Mouse (Mus musculus) kidney, embryonic 15.5 days (tissue): ENCODE results near the gene Caprin2. TPM values are rescaled to one million over a fixed set of nuclear protein-coding genes. Genes with fewer than 3 reads are reported as not detected.
"Not testable (repeated sequence)": the region's sequence is repeated elsewhere in the genome, so short reads cannot be mapped to it uniquely, and the experiment has no call there.

Experiments
- ATAC-seq: fragments of 200-750 bp; cut with Nextera tagmentation; replicated peaks from 2 replicates; pipeline ENCODE4 v1.8.0; 2017; ENCODE audit warnings: moderate TSS enrichment; ENCODE audit not compliant: low FRiP score
- H3K27ac ChIP-seq: fragments of 300-500 bp; sonication (generic); 2 replicates; pipeline ENCODE4 v1.5.1; 2015; ENCODE audit warnings: mild to moderate bottlenecking, inconsistent platforms
- H3K27me3 ChIP-seq: fragments of 300-500 bp; sonication (generic); 2 replicates; pipeline ENCODE4 v1.6.1; 2015; ENCODE audit warnings: inconsistent platforms
- H3K36me3 ChIP-seq: fragments of 300-500 bp; sonication (generic); 2 replicates; pipeline ENCODE4 v1.6.1; 2015; ENCODE audit warnings: inconsistent platforms
- H3K4me1 ChIP-seq: fragments of 300-500 bp; sonication (generic); 2 replicates; pipeline ENCODE4 v1.6.1; 2015; ENCODE audit warnings: inconsistent platforms
- H3K4me2 ChIP-seq: fragments of 300-500 bp; sonication (generic); 2 replicates; pipeline ENCODE4 v1.6.1; 2015; ENCODE audit warnings: moderate library complexity, mild to moderate bottlenecking, inconsistent platforms
- H3K4me3 ChIP-seq: fragments of 300-500 bp; sonication (generic); replicated peaks from 2 replicates; pipeline ENCODE4 v1.5.1; 2015; ENCODE audit warnings: mild to moderate bottlenecking, inconsistent platforms
- H3K9ac ChIP-seq: fragments of 300-500 bp; sonication (generic); 2 replicates; pipeline ENCODE4 v1.6.1; 2015; ENCODE audit warnings: mild to moderate bottlenecking, inconsistent platforms
- H3K9me3 ChIP-seq: fragments of 300-500 bp; sonication (generic); replicated peaks from 2 replicates; pipeline ENCODE4 v1.6.1; 2016; ENCODE audit warnings: inconsistent platforms
- WGBS: fragments of 180-500 bp; shearing (Covaris S2); methylation state at CpG from one replicate; pipeline ENCODE4 v1.1.7; 2015; ENCODE audit warnings: mixed read lengths; 5-methylcytosine and 5-hydroxymethylcytosine counted together
- polyA plus RNA-seq: library from polyadenylated mRNA; unstranded; fragments of >200 nt; fragmentation: Nextera tagmentation; extraction: Ambion mirVana; gene quantifications from 2 replicates; pipeline ENCODE4 v1.2.1, GENCODE M21; 2015

Caprin2 gene
- polyA plus RNA-seq, 1 experiment from 2014 or later, result 19.5 TPM

DNA sequence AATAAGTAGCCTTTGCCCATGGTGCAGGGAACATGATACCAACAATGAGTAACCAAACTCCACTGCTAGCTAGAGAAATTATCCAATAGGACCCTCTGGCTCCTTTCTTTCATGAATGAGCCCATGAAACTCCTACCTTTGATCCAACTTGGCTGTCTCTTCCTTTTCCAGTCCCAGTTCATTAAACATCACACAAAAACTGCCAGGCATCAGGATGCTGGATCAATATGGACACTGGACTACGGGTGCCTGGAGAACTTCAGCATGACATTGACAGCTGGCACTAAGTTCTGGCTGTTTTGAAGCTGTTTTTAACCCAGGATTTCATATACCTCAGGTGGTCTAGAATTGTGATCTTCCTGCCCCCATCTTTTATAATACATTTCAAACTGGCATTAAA is 21.6 kb upstream of the Caprin2 start:
- H3K36me3 ChIP-seq, result peaks cover 23% of the 10 kb centered on the region
- WGBS, result 49% methylated on average over 1 of the region's 1 CpGs
- no peak overlapping the region for H3K9ac ChIP-seq
- H3K9me3 ChIP-seq, result no peaks in the 10 kb centered on the region
- H3K4me1 ChIP-seq, result no peaks in the 10 kb centered on the region; the same call in 1 of the 2 replicates
- no peaks in the 10 kb centered on the region for H3K27me3 ChIP-seq
- 0 out of 2 replicates have a peak overlapping the region, but pooled peaks have one; percentile 22 for H3K27ac ChIP-seq
- H3K4me2 ChIP-seq, result no peak overlapping the region
- no peak for ATAC-seq
- no peak overlapping the region for H3K4me3 ChIP-seq

DNA sequence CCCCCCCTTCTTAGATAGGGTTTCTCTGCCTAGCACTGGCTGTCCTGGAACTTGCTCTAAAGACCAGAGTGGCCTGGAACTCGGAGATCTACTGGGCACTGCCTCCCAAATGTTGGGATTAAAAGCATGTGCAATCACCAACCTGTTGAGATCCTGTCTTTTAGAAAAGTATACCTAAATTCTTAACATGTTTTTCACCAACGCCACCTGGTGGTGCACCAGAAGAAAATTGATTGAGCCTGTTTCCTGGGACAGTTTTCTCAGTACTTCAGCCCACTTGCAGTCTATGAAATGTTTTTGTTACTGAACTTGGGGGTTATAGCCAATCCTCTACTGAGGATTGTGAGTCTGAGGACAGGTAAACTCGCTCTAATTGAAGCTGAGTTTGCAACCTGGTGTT is 20.8 kb upstream of the Caprin2 start:
- Histone ChIP-seq H3K9ac (no peak overlapping the region), H3K9me3 (no peaks in the 10 kb centered on the region), H3K4me2 (no peak overlapping the region), H3K27me3 (no peaks in the 10 kb centered on the region), H3K4me3 (no peak overlapping the region), H3K27ac (no peak overlapping the region), H3K4me1 (no peaks in the 10 kb centered on the region; the same call in 1 of the 2 replicates), H3K36me3 (peaks cover 23% of the 10 kb centered on the region)
- no peak for ATAC-seq
- 35% methylated on average over 3 of the region's 3 CpGs for WGBS

DNA sequence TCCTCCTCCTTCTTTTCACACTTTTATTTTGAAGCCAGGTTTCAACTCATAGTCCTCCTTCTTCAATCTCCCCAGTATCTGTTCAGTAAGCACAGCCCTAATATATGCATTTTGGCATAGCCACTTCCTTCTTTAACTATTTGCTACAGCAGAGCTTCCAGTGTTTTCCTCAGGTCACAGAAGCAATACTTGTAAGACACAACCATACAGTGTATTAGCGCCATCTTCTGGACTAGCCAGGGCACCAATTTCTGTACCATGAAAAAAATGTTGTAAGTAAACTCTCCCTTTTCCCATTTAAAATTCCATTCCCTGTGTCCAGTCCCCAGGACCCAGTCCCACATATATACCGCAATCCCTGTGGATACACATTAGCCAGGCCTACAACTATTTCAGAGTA is 17.9 kb upstream of the Caprin2 start:
- H3K36me3 ChIP-seq, result peaks cover 6% of the 10 kb centered on the region; the same call in 1 of the 2 replicates
- H3K9me3 ChIP-seq, result no peaks in the 10 kb centered on the region
- no peak overlapping the region for H3K4me2 ChIP-seq
- no peaks in the 10 kb centered on the region; the same call in 1 of the 2 replicates for H3K4me1 ChIP-seq
- 12% methylated on average over 2 of the region's 2 CpGs for WGBS
- H3K27ac ChIP-seq, result no peak overlapping the region
- ATAC-seq, result 0 out of 2 replicates have a peak, but pooled peaks have one; percentile 59
- H3K27me3 ChIP-seq, result no peaks in the 10 kb centered on the region
- no peak overlapping the region for H3K4me3 ChIP-seq
- no peak overlapping the region for H3K9ac ChIP-seq

- H3K9me3 ChIP-seq, H3K27me3 ChIP-seq, H3K4me1 ChIP-seq, H3K27ac ChIP-seq, H3K4me2 ChIP-seq, H3K9ac ChIP-seq, H3K36me3 ChIP-seq, ATAC-seq, H3K4me3 ChIP-seq: not testable (repeated sequence)
- WGBS, result 89% methylated on average over 8 of the region's 8 CpGs
Observed at GRCm38 (mm10) chr6:148911906-148912305, 15.9 kb upstream of the Caprin2 start.

- WGBS, result 93% methylated on average over 9 of the region's 9 CpGs
Observed at GRCm38 (mm10) chr6:148906958-148907357, 10.9 kb upstream of the Caprin2 start.

DNA sequence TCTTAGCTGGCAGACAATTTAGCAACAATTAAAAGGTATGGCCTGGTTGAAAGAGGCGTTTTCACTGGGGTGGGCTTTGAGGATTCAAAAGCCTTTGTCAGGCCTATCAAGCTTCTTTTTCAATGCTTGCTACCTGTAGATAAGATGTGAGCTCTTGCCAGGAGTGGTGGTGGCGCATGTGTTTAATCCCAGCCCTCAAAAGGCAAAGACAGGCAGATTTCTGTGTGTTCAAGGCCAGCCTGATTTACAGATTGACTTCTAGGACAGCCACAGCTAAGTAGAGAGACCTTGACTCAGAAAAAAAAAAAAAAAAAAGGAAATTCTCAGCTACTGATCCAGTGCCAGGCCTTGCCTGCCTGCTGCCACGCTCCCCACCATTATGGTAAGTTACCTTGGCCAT is 6.7 kb upstream of the Caprin2 start:
- ATAC-seq, result no peak
- no peaks in the 10 kb centered on the region for H3K4me1 ChIP-seq
- no peaks in the 10 kb centered on the region for H3K27me3 ChIP-seq
- WGBS, result 78% methylated on average over 3 of the region's 3 CpGs
- no peaks in the 10 kb centered on the region for H3K36me3 ChIP-seq
- no peak overlapping the region for H3K27ac ChIP-seq
- H3K9me3 ChIP-seq, result no peaks in the 10 kb centered on the region
- H3K4me2 ChIP-seq, result no peak overlapping the region
- no peak overlapping the region for H3K9ac ChIP-seq
- H3K4me3 ChIP-seq, result no peak overlapping the region

More at GRCm38 (mm10) chr6:148906958-148907357, 10.9 kb upstream of the Caprin2 start:
- Histone ChIP-seq H3K4me1 (no peaks in the 10 kb centered on the region), H3K27ac (no peak overlapping the region), H3K9me3 (no peaks in the 10 kb centered on the region), H3K27me3 (no peaks in the 10 kb centered on the region), H3K4me2 (no peak overlapping the region), H3K36me3 (no peaks in the 10 kb centered on the region), H3K4me3 (no peak overlapping the region), H3K9ac (no peak overlapping the region)
- no peak for ATAC-seq

- Histone ChIP-seq H3K9me3 (no peaks in the 10 kb centered on the region), H3K4me2 (peak overlapping the region; percentile 71), H3K27ac (peak overlapping the region; percentile 92), H3K36me3 (no peaks in the 10 kb centered on the region), H3K9ac (peak overlapping the region; percentile 74), H3K27me3 (no peaks in the 10 kb centered on the region), H3K4me3 (peak overlapping the region; percentile 85), H3K4me1 (peaks cover 11% of the 10 kb centered on the region)
- WGBS, result 52% methylated on average over 6 of the region's 6 CpGs
- peak; percentile 34 for ATAC-seq
Observed at GRCm38 (mm10) chr6:148896507-148896851, 442 bp upstream of the Caprin2 start.

DNA sequence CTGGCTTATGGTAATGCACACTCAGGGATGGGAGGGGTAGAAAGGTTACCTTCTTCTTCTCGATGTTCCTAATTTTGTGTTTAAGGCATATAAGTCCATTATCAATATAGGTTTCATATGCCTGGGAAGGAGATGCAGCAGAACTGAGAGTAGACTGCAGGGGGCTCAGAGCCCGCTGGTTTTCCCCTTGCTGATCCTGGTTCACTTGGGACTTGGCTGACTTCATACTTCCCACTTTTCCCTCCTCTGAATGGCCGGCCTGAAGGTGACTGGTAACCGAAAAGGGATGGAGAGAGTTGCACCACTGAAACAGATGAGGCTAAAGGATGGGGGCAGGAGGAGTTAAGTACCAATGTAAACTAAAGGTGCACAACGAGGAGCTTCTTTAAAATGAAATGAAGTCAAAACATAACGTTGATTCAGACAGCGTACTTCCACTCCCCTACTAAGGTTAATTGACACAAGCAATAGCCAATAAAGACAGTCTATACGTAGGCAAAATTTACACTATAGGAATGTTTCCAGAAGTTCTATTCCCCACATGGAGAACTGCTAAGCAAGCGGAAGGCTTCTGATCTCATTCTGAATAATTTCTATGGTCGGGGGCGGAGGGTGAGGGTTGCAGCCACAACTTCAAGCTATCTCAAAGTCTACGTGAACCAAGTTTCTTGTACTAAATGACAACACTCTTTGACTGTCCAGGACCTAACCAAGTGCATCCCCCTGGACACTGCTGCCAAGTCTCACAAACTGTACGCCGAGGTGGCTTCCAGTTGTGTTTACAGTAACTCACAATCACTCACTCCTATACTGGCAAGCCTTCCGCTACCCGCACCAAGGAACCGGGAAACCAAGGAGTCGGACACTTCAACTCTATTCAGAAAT is 907 bp downstream of the Caprin2 start:
- H3K9me3 ChIP-seq, result no peaks in the 10 kb centered on the region
- peak overlapping the region; percentile 85 for H3K4me3 ChIP-seq
- WGBS, result 13% methylated on average over 18 of the region's 18 CpGs
- H3K36me3 ChIP-seq, result no peaks in the 10 kb centered on the region
- H3K4me1 ChIP-seq, result peaks cover 11% of the 10 kb centered on the region
- peak overlapping the region; percentile 71 for H3K4me2 ChIP-seq
- ATAC-seq, result no peak; the same call in 1 of the 2 replicates
- H3K9ac ChIP-seq, result peak overlapping the region; percentile 74
- H3K27ac ChIP-seq, result peak overlapping the region; percentile 92
- no peaks in the 10 kb centered on the region for H3K27me3 ChIP-seq

DNA sequence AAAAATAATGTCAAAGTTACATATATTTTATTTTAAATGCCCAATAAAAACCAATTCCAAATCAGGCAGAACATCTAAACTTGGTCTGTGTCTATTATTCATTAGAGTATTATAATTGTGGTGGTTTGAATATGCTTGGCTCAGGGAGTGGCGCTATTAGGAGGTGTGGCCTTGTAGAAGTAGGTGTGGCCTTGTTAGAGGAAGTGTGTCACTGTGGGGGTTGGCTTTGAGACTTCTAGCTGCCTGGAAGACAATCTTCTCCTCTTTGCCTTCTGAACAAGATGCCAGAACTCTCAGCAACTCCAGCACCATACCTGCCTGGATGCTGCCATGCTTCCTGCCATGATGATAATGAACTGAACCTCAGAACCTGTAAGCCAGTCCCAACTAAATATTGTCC is 22.1 kb downstream of the Caprin2 start:
- no peak overlapping the region for H3K9ac ChIP-seq
- 0 out of 2 replicates have a peak, but pooled peaks cover 5% of the 10 kb centered on the region for H3K36me3 ChIP-seq
- H3K9me3 ChIP-seq, result no peaks in the 10 kb centered on the region
- no peaks in the 10 kb centered on the region for H3K27me3 ChIP-seq
- no peak overlapping the region for H3K4me3 ChIP-seq
- H3K4me1 ChIP-seq, result no peaks in the 10 kb centered on the region
- ATAC-seq, result no peak
- 92% methylated on average over 1 of the region's 1 CpGs for WGBS
- H3K4me2 ChIP-seq, result no peak overlapping the region
- H3K27ac ChIP-seq, result no peak overlapping the region

DNA sequence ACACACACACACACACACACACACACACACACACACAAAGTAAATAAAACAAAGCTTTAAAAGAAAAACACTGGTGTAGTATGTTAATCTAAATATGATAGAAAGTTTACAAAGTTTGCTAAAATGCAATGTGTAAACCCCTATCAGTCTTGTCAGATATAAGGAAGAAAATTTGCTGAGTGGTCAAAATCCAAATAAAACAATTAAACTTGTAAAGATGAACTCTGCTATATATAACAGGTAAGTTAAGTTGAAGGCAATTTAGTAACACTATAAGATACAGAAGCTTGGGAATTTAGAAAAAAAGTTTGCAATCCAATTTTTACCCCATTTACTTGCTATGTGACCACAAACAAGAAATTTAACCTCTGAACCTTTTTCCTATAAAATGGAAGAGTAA is 50.4 kb downstream of the Caprin2 start:
- Histone ChIP-seq H3K9ac (no peak overlapping the region), H3K4me1 (no peaks in the 10 kb centered on the region), H3K27me3 (no peaks in the 10 kb centered on the region), H3K9me3 (no peaks in the 10 kb centered on the region), H3K36me3 (peaks cover 12% of the 10 kb centered on the region; the same call in 1 of the 2 replicates), H3K4me2 (no peak overlapping the region), H3K4me3 (no peak overlapping the region), H3K27ac (no peak overlapping the region)
- no peak for ATAC-seq

DNA sequence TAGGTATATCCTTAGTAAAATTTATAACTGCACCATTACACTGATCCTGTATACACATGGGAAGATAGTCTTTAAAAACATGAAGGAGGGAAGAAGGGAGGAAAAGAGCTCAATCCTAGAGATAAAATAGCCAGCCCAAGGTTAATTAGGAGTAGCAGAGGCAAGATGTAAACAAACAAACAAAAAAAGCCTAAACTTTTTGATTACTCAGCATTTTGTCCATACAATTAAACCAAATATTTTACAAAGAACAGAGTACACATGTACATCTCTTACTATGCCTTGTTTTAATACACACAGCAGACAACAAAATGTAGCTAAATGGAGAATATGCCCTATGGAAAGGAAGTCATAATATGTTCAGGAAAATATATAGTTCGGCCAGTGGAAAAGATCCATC is 54.3 kb downstream of the Caprin2 start:
- ATAC-seq, result no peak
- peaks cover 8% of the 10 kb centered on the region; the same call in 1 of the 2 replicates for H3K36me3 ChIP-seq
- 87% methylated on average over 1 of the region's 1 CpGs for WGBS

GRCm38 (mm10) chr6:148838460-148838859 is 57.6 kb downstream of the Caprin2 start:
- no peaks in the 10 kb centered on the region for H3K27me3 ChIP-seq
- no peak overlapping the region for H3K9ac ChIP-seq
- H3K9me3 ChIP-seq, result no peaks in the 10 kb centered on the region
- no peak for ATAC-seq
- no peaks in the 10 kb centered on the region for H3K4me1 ChIP-seq
- H3K36me3 ChIP-seq, result peaks cover 5% of the 10 kb centered on the region; the same call in 1 of the 2 replicates
- H3K4me3 ChIP-seq, result no peak overlapping the region
- no peak overlapping the region for H3K4me2 ChIP-seq
- H3K27ac ChIP-seq, result no peak overlapping the region

More for the DNA sequence above, 54.3 kb downstream of the Caprin2 start:
- Histone ChIP-seq H3K4me2 (no peak overlapping the region), H3K4me3 (no peak overlapping the region), H3K9me3 (no peaks in the 10 kb centered on the region), H3K9ac (no peak overlapping the region), H3K4me1 (no peaks in the 10 kb centered on the region), H3K27ac (no peak overlapping the region), H3K27me3 (no peaks in the 10 kb centered on the region)
